Mouse (Mus musculus): ENCODE results near the gene Cenpq.

GRCm38 (mm10) chr17:40873582-40874011 lies 61.2 kb downstream of the Cenpq start:
- TF ChIP-seq MAX (IDR thresholded peaks at IDR 0.05) (no peak), CTCF (IDR thresholded peaks at IDR 0.05; ENCODE audit: control insufficient read depth, insufficient read depth, insufficient read length) (no peak), MYOD1 (IDR thresholded peaks at IDR 0.05; ENCODE audit: control insufficient read depth, insufficient read length, low read depth) (no peak), CEBPB (IDR thresholded peaks at IDR 0.05; ENCODE audit: low read depth) (no peak)
